Mouse (Mus musculus) kidney, adult 2 months (tissue): ENCODE data around the gene Cfap20.

Experiments used
- CTCF ChIP-seq: fragments of 200-500 bp; conservative IDR thresholded peaks from 2 replicates; pipeline ENCODE4 v1.5.1; 2011; ENCODE audit warnings: low read depth, mild to moderate bottlenecking, control low read depth, low read length, moderate library complexity, mixed read lengths; ENCODE audit not compliant: insufficient read depth, insufficient read length
- POLR2A ChIP-seq: fragments of 200-500 bp; IDR thresholded peaks from one replicate; pipeline ENCODE4 v1.6.1; 2011; ENCODE audit warnings: low read depth, low read length, control low read depth

DNA sequence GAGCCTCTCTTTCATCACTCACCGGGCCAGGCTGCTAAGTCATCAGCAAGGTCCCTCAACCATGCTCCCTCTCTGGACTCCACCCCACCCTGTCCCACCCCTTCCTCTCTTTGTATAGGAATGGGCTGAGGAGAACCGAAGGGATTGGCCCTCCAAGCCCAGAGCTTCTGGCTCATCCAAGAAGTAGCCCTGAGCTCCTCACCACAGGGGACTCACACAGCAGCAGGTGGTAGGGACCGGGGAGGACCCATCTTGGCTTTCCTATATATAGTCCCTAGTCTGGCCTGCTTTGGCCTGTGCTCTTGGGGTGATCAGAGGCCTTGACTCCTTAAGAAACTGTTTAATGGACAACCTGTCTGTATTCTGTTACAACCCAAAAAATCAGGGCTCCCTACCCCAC lies 60.2 kb downstream of the Cfap20 start:
- TF ChIP-seq POLR2A (no peak), CTCF (no peak)
